Mouse (Mus musculus): ENCODE measurements around the gene Sorcs3. TPM values are rescaled to one million over a fixed set of nuclear protein-coding genes. Genes with fewer than 3 reads are reported as not detected.

Sorcs3 gene
- polyA plus RNA-seq, 1 experiment from 2014 or later, result 0.48 TPM

DNA sequence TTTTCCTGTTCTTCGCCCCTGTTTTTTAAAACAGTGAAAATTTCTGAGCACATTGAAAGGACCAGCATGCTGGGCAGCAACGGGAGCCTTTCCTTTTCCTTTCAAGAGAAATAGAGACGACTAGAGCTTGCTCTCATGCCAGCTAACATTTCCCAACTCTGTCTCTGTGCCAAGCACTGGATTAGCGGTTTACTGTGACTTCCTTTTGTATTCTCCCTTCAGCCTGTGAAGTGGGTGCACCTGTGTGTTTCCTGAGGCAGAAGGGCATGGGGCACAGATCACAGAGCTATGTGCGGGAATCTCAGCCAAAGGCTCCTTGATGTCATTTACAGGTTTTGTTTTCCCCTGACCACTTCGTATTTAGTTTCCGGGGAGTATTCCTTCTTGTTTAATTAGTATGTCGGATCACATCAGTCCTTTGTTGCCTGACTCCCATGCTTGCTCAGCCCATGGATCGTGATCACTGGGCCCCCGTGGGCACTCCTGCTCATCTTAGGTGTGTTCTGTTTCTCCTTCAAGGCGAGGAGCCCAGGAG is 172.2 kb downstream of the Sorcs3 start:
- 87% methylated on average over 11 of the region's 11 CpGs for WGBS
- Histone ChIP-seq H3K4me2 (no peak overlapping the region), H3K9ac (ENCODE audit: low read depth, low read length) (no peak overlapping the region), H3K4me1 (replicated peaks; ENCODE audit: control insufficient read depth, insufficient read depth, low read length) (no peaks in the 10 kb centered on the region), H3K4me3 (ENCODE audit: low read depth, low read length) (no peak overlapping the region), H3K36me3 (ENCODE audit: control insufficient read depth, insufficient read depth, low read length) (no peaks in the 10 kb centered on the region), H3K9me3 (ENCODE audit: control insufficient read depth, low read length) (no peaks in the 10 kb centered on the region), H3K27me3 (replicated peaks; ENCODE audit: control insufficient read depth, insufficient read depth, low read length) (no peaks in the 10 kb centered on the region), H3K27ac (ENCODE audit: low read depth, low read length) (no peak overlapping the region)
- ATAC-seq (replicated peaks; ENCODE audit: low FRiP score) (no peak), DNase-seq (ENCODE audit: low spot score) (no peak)

DNA sequence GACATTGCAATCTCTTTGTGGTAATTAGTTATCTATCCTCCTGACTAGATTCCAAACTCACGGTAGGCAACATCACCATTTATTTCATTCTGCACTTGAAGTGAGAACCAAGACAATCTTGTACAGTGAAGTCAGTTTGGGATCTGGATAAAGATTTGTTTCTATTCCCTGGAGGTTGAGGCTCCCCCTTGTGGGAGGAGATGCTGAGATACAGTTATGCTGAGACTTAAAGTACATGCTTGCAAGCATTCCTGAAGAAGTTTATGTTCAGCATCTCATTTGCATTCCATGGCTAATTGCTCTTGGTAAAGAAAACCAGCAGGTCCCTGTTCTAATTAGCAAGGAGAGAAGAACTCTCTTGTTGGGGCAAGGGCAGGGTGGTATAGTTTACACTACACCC is 185.7 kb downstream of the Sorcs3 start:
- DNase-seq (ENCODE audit: low spot score), result no peak

DNA sequence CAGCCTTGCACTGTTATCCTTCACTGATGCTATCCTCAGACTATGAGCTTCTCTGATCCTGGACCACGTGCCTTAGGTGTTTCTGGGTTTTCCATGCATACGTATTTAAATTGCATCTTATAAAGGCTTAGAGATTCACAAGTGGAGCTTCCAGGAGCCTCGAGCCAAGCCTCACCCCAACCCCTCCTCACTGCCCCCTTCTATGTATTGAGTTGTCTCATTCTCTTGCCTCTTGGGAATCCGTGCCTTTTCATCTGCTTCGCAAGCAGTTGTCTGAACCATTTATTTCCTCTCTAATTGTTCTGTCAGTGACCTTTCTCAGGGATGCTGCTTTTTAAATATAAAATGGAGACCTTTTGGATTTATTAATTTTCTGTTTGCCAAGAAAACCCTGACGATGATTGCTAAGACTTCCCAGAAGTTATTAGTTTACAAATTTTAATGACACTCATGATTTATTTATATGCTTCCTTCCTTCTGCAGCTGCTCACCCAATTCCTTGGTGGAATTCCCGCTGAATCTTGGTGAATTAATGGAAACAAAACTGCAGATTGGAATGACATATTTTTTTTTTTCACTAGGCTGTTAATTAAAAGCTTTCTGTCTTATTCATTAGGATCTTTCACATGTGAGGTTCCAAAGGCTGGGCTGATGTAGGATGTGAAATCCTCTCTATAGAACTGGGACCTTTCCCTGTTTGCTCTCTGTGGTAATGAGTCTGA is 199.1 kb downstream of the Sorcs3 start:
- WGBS, result 66% methylated on average over 7 of the region's 7 CpGs
- Histone ChIP-seq H3K4me2 (no peak overlapping the region), H3K36me3 (ENCODE audit: control insufficient read depth, insufficient read depth, low read length) (no peaks in the 10 kb centered on the region), H3K27ac (ENCODE audit: low read depth, low read length) (no peak overlapping the region), H3K4me3 (ENCODE audit: low read depth, low read length) (no peak overlapping the region), H3K27me3 (replicated peaks; ENCODE audit: control insufficient read depth, insufficient read depth, low read length) (no peaks in the 10 kb centered on the region), H3K9me3 (ENCODE audit: control insufficient read depth, low read length) (no peaks in the 10 kb centered on the region), H3K9ac (ENCODE audit: low read depth, low read length) (no peak overlapping the region), H3K4me1 (replicated peaks; ENCODE audit: control insufficient read depth, insufficient read depth, low read length) (no peaks in the 10 kb centered on the region)
- ATAC-seq (replicated peaks; ENCODE audit: low FRiP score), result no peak
- no peak for DNase-seq (ENCODE audit: low spot score)

More for the DNA sequence above, 185.7 kb downstream of the Sorcs3 start:
- Histone ChIP-seq H3K4me1 (replicated peaks; ENCODE audit: control insufficient read depth, insufficient read depth, low read length) (no peaks in the 10 kb centered on the region), H3K9me3 (ENCODE audit: control insufficient read depth, low read length) (no peaks in the 10 kb centered on the region), H3K4me2 (no peak overlapping the region), H3K36me3 (ENCODE audit: control insufficient read depth, insufficient read depth, low read length) (no peaks in the 10 kb centered on the region), H3K9ac (ENCODE audit: low read depth, low read length) (no peak overlapping the region), H3K27ac (ENCODE audit: low read depth, low read length) (no peak overlapping the region), H3K4me3 (ENCODE audit: low read depth, low read length) (no peak overlapping the region), H3K27me3 (replicated peaks; ENCODE audit: control insufficient read depth, insufficient read depth, low read length) (no peaks in the 10 kb centered on the region)
- ATAC-seq (replicated peaks; ENCODE audit: low FRiP score), result no peak
- WGBS, result 71% methylated on average over 1 of the region's 1 CpGs

DNA sequence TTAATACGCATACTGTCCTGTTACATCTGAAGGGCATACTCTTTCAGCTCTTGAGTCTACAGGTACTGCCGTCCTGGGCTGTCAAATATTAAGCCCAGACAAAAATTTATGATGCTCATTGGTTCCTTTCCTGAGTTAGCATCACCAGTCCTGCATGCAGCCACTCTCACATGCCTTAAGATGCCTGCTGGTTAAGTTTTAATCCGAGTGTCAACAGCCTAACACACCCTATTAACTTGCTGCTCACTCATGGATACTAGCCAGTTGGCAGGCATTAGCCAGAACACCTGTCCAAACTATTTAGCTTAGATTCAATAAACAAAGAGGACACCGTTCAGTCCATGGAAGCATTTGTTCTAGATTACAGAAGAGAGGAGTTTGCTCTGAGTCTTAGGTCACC is 202.4 kb downstream of the Sorcs3 start:
- Histone ChIP-seq H3K4me3 (ENCODE audit: low read depth, low read length) (no peak overlapping the region), H3K9ac (ENCODE audit: low read depth, low read length) (no peak overlapping the region), H3K27me3 (replicated peaks; ENCODE audit: control insufficient read depth, insufficient read depth, low read length) (no peaks in the 10 kb centered on the region), H3K27ac (ENCODE audit: low read depth, low read length) (no peak overlapping the region), H3K4me1 (replicated peaks; ENCODE audit: control insufficient read depth, insufficient read depth, low read length) (no peaks in the 10 kb centered on the region), H3K4me2 (no peak overlapping the region), H3K9me3 (ENCODE audit: control insufficient read depth, low read length) (no peaks in the 10 kb centered on the region), H3K36me3 (ENCODE audit: control insufficient read depth, insufficient read depth, low read length) (no peaks in the 10 kb centered on the region)
- ATAC-seq (replicated peaks; ENCODE audit: low FRiP score) (no peak), DNase-seq (ENCODE audit: low spot score) (no peak)
- WGBS, result 58% methylated on average over 4 of the region's 4 CpGs

DNA sequence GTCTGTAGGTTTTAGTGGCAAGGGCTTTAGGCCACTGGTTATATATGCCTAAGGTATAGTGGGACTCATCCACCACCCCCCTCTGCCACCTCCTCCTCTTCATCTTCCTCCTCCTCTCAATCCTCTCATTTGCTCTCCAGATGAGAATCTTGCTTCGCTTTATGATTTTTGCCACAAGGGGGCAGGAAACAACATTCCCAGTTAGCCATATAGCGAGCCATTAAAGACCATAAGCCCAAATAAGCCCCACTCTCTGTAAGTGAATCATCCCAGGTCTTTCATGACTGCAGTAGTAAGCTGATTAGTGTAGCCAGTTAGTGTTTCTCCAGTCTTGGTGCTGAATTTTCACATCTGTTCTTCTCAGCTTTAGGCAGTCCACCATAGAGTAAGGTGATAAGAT is 205.5 kb downstream of the Sorcs3 start:
- Histone ChIP-seq H3K36me3 (ENCODE audit: control insufficient read depth, insufficient read depth, low read length) (no peaks in the 10 kb centered on the region), H3K9me3 (ENCODE audit: control insufficient read depth, low read length) (no peaks in the 10 kb centered on the region), H3K4me2 (no peak overlapping the region), H3K4me3 (ENCODE audit: low read depth, low read length) (no peak overlapping the region), H3K4me1 (replicated peaks; ENCODE audit: control insufficient read depth, insufficient read depth, low read length) (no peaks in the 10 kb centered on the region), H3K27me3 (replicated peaks; ENCODE audit: control insufficient read depth, insufficient read depth, low read length) (no peaks in the 10 kb centered on the region), H3K27ac (ENCODE audit: low read depth, low read length) (no peak overlapping the region), H3K9ac (ENCODE audit: low read depth, low read length) (no peak overlapping the region)
- ATAC-seq (replicated peaks; ENCODE audit: low FRiP score), result no peak
- no peak for DNase-seq (ENCODE audit: low spot score)
- 25% methylated on average over 2 of the region's 2 CpGs for WGBS

DNA sequence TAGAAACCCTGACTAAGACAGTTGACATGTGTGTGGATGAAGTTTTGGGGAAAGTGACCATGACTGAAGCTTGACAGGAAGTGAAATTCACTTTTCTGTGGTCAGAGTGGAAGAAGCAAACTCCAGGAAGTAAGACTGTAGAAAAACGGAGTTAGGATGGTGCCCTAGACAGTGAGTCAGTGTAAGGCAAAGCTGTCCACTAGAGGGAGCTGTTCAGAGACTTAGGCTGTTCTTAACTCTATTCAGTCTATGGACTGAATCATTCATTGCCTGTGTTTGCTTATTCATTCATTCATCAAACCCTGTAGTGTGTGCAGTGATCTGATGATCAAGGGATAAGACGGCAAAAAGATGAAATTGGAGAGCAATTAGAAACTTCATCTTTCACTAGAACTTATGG is 208.0 kb downstream of the Sorcs3 start:
- H3K9me3 ChIP-seq (ENCODE audit: control insufficient read depth, low read length), result no peaks in the 10 kb centered on the region
- H3K36me3 ChIP-seq (ENCODE audit: control insufficient read depth, insufficient read depth, low read length), result no peaks in the 10 kb centered on the region
- H3K4me3 ChIP-seq (ENCODE audit: low read depth, low read length), result no peak overlapping the region
- no peaks in the 10 kb centered on the region for H3K27me3 ChIP-seq (replicated peaks; ENCODE audit: control insufficient read depth, insufficient read depth, low read length)
- H3K9ac ChIP-seq (ENCODE audit: low read depth, low read length), result no peak overlapping the region
- H3K4me1 ChIP-seq (replicated peaks; ENCODE audit: control insufficient read depth, insufficient read depth, low read length), result no peaks in the 10 kb centered on the region
- DNase-seq (ENCODE audit: low spot score), result no peak
- 53% methylated on average over 2 of the region's 2 CpGs for WGBS
- H3K27ac ChIP-seq (ENCODE audit: low read depth, low read length), result no peak overlapping the region
- ATAC-seq (replicated peaks; ENCODE audit: low FRiP score), result no peak
- no peak overlapping the region for H3K4me2 ChIP-seq

DNA sequence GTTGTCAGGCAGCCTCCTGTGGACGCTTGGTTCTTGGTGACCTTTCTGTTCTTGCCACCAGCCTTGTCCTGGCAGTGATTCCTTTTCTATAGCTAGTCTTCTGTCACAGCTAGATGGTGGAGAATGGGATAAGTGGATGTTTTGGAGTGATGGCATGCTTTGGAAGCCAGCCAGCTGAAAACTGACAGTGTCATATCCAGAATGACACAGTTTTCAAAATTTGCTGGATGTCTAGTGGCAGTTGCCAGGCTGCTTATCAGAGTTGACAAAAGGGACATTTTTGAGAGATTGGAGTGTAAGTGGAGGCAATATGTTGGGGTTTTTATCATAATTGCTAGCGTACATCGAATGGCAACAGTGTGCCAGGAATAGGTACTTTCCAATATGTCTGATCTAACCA is 212.5 kb downstream of the Sorcs3 start:
- no peaks in the 10 kb centered on the region for H3K36me3 ChIP-seq (ENCODE audit: control insufficient read depth, insufficient read depth, low read length)
- no peak overlapping the region for H3K27ac ChIP-seq (ENCODE audit: low read depth, low read length)
- no peaks in the 10 kb centered on the region for H3K4me1 ChIP-seq (replicated peaks; ENCODE audit: control insufficient read depth, insufficient read depth, low read length)
- no peaks in the 10 kb centered on the region for H3K27me3 ChIP-seq (replicated peaks; ENCODE audit: control insufficient read depth, insufficient read depth, low read length)
- no peak overlapping the region for H3K9ac ChIP-seq (ENCODE audit: low read depth, low read length)
- no peak for ATAC-seq (replicated peaks; ENCODE audit: low FRiP score)
- H3K4me3 ChIP-seq (ENCODE audit: low read depth, low read length), result no peak overlapping the region
- H3K9me3 ChIP-seq (ENCODE audit: control insufficient read depth, low read length), result no peaks in the 10 kb centered on the region
- 80% methylated on average over 3 of the region's 3 CpGs for WGBS
- no peak for DNase-seq (ENCODE audit: low spot score)
- H3K4me2 ChIP-seq, result no peak overlapping the region

DNA sequence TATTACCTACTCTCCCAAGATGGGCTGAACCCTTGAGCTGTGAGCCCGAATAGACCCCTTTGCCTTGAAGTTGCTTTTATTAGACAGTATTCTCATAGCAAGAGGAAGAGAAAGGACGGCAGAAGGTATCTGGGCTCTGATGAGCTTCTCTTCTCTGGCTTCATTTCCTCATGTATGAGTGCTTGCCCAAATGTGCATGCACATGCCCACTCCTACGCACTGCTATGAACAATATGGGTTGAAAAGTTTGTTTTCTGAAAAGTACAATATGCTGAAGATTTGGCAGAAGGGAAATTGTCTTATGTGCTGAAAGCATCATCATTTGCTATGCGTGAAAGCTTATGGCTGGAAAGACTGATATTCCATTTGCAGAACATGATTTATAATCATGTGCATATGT is 223.4 kb downstream of the Sorcs3 start:
- no peaks in the 10 kb centered on the region for H3K9me3 ChIP-seq (ENCODE audit: control insufficient read depth, low read length)
- no peak overlapping the region for H3K4me3 ChIP-seq (ENCODE audit: low read depth, low read length)
- H3K36me3 ChIP-seq (ENCODE audit: control insufficient read depth, insufficient read depth, low read length), result no peaks in the 10 kb centered on the region
- no peaks in the 10 kb centered on the region for H3K4me1 ChIP-seq (replicated peaks; ENCODE audit: control insufficient read depth, insufficient read depth, low read length)
- no peaks in the 10 kb centered on the region for H3K27me3 ChIP-seq (replicated peaks; ENCODE audit: control insufficient read depth, insufficient read depth, low read length)
- ATAC-seq (replicated peaks; ENCODE audit: low FRiP score), result no peak
- WGBS, result 83% methylated on average over 4 of the region's 4 CpGs
- H3K9ac ChIP-seq (ENCODE audit: low read depth, low read length), result no peak overlapping the region
- H3K27ac ChIP-seq (ENCODE audit: low read depth, low read length), result no peak overlapping the region
- DNase-seq (ENCODE audit: low spot score), result no peak
- no peak overlapping the region for H3K4me2 ChIP-seq

DNA sequence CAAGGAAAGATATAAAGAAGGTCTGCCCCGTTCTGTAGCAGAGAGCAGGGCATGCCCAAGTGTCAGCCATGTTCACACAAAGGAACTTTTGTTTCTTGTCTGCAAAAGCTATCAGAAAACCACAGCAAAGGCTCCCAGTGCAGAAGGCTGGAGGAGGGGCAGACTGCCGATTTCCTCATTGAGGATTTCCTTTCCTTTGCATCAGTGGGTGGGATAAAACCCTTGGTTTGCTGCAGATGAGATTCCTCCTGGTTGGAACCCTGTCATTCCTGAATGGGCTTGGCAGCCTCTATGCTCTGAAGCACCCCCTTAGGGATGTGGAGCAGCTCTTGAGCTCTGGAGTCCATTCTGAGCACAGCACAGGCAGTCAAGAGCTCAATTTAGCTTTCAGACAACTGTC is 223.9 kb downstream of the Sorcs3 start:
- Histone ChIP-seq H3K9me3 (ENCODE audit: control insufficient read depth, low read length) (no peaks in the 10 kb centered on the region), H3K36me3 (ENCODE audit: control insufficient read depth, insufficient read depth, low read length) (no peaks in the 10 kb centered on the region), H3K4me1 (replicated peaks; ENCODE audit: control insufficient read depth, insufficient read depth, low read length) (no peaks in the 10 kb centered on the region), H3K4me3 (ENCODE audit: low read depth, low read length) (no peak overlapping the region), H3K27ac (ENCODE audit: low read depth, low read length) (no peak overlapping the region), H3K4me2 (no peak overlapping the region), H3K9ac (ENCODE audit: low read depth, low read length) (no peak overlapping the region), H3K27me3 (replicated peaks; ENCODE audit: control insufficient read depth, insufficient read depth, low read length) (no peaks in the 10 kb centered on the region)
- 37% methylated on average over 2 of the region's 2 CpGs for WGBS
- no peak for ATAC-seq (replicated peaks; ENCODE audit: low FRiP score)
- no peak for DNase-seq (ENCODE audit: low spot score)

All from liver, embryonic 11.5 days (tissue).